Mouse (Mus musculus) lung, postnatal 14 days (tissue): ENCODE data around the gene Apmap.

Experiments
- DNase-seq: peaks from one replicate; pipeline ENCODE4 v3.0.0; 2021

Gene Apmap

DNA sequence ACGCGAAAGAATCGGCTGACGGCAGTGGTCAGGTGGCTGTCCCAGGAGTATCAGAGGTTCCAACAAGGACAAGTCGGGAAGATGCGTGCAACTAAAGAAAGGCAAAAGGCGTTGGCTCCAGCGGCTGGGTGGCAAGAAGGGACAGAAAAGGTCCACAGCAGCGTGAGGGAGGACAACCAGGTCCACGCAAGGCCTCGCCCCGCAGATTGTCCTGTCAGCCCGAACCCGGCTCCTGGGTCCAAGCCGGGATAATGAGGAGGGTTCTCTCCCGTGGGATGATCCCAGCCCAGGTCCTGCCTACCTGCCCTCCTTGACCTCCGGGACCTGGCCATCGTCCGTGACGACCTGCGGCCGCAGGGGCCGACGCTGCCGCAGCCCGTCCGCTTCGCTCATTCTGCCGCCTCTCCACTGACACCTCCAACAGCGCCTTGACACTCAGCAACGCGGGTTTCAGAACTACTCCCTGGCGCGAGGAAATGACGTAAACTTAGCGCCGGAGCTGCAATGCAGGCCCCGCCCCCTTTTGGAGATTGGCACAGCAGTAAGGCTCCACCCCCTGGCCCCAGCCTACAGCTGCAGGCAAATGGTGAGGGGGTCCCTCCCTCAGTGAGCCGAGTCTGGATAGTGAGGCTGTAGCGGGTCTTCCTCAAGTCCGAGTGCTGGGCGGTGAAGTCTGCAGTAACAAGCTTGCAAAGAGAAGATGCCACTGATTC, at the start of gene Apmap:
Gene Apmap (minus strand): TSS at position 481 of the 713 bp plus-strand sequence.
- DNase-seq, result peak; percentile 97

DNA sequence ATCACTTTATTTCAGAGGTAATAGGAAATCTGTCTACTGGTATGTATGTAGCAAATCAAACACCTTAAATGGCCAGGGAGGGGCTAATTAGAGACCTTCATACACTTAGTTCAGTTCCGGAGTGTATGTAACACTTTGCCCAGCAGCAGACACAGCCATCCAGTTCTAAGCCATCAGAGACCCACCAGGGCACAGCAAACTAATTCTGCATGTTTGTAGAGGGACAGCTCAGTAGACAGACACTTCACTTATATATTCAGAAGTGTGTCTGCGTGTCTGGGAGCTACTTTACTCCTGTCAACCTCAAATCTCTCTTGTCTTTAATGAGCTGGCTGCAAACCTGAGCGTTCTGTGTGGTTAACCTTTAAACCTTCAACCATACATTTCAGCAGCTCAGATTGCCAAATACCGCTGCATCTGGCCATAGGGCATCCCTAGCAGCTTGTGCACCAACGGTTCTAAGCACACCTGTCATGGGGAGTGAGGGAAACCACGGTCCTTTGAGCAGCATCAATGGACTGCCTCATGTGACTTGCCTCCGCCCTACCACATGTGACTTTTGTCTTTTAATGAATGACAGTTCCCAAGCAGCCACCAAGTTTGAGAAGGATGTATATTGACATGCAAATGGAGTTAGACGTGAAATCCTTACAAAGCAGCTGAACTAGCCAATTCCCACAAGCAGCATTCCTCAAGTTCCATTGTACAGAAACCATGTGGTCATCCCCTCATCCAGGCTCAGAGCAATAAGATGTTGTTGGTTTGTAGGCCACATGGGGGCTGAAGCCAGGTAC, 48.8 kb upstream of the Apmap start:
- DNase-seq, result no peak

DNA sequence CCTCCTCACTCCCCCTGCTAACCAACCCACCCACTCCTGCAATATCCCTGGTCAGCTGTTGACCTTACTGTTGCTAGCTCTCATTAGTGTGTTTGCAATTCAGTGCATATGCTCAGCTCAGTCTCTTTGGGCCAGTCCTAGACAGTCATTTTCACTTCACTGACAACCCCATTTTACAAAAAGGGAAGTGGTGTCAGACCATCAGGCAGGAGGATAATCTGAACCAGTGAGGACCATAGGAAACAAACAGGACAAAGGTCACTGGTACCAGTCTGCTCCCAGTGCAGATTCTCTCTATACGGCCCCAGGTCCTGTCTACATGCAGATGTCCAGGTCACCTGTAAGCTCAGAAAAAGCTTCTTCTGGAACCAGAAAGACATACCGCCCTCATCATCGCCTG, 47.7 kb upstream of the Apmap start:
- no peak for DNase-seq

DNA sequence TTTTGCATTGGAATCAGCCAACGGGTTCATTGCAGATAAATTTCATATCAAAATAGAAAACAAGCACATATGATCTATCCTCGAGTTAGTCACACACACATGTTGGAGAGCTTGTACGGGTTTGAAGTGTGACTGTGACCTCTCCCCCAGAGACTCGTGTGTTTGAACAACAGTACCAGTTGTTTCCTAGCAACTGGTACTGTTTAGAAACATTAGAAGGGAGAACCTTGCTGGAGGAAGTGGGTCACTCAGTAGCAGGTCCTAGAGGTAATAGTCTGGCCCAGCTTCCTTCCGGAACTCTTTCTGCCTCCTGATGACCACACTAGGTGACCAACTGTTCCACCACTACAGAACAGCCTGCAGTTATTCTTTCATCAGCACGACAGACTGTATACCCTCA, 46.9 kb upstream of the Apmap start:
- no peak for DNase-seq

DNA sequence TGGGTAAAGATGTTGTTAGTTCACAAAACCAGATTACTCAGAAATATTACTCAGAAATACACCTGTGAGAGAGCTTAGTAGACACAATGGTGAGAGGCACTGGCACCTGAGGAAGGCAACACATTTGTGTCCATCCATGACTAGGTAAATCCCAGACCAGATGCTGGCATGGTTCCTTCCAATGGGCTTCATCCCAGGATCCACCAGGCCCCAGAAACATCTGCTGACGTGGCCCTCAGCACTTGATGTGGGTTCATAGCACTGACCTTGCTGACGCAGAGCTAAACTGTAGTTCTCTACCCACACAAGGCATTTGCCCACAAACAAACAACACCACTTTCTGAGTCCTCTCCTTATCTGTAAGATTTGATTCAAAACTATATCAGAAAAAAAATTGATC, 46.4 kb upstream of the Apmap start:
- DNase-seq, result no peak

DNA sequence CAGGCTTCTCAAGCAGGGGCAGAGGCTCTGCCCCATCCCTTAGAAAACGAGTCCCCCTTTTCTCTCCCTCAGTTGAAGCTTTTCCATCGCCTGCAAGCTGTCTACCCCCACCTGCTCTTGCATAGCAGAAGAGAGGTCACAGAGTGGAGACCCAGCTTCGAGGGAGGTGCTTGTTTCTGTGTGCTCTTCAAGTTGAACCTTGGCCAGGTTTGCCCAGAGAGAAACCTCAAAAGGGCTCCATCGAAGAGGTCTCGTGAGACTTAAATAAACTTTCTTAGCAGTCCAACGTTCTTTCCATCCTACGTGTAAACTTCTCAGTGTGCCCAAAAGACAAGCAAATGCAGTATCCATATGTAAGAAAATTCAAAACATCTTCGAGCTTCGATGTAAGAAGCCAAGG, 43.0 kb upstream of the Apmap start:
- no peak for DNase-seq

DNA sequence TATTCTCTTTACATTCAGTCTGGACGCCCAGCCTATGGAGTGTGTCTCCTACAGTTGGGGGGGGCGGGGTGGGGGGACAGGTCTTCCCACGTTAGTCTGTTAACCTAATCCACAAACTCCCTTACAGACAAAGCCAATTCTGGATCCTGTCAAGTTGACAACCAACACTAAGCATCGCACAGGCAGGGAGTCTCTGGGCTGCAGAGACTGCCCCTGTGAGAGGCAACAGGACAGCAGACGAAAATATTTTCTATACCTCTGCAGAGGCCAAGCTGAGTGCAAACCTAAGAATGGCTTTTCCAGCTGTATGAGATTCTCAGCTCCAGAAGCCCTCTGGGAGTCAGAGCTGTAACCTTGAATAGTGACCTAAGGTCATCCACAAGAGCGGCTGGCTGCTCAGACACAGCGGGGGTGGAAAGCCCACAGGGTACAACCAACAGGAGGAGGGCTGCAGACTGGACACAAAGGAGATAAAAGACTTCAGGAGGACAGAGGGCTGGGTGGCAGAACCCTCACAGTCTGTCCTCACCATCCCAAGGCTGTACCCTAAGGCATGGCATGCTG, 42.2 kb upstream of the Apmap start:
- DNase-seq, result no peak

DNA sequence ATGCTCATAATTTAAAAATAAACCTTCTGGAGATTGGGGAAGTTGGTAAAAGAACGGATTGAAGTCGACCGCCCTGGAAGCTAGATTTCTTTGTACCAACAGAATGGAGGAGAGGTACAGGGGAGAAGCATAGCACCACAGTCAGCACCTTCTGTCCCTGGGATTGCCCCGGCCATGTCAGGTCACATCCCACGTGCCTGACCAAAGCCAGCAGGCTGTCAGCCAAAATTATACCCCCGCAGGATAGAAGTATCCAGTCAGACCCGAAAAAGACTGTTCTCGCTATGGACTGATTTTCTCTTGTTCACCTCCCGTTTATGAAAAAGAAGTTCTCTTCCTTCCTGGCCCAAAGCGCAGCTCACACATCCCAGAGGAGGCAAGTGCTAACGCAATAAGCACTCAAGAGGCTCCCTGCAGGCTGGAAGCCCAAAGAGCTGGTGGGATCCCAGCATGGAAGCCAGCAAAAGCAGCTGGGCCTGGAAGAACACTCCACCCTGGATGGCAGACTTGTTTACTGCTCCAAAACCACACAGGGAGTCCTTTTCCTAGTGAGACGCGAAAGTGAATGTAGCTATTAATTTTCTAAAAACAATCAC, 40.0 kb upstream of the Apmap start:
- no peak for DNase-seq

DNA sequence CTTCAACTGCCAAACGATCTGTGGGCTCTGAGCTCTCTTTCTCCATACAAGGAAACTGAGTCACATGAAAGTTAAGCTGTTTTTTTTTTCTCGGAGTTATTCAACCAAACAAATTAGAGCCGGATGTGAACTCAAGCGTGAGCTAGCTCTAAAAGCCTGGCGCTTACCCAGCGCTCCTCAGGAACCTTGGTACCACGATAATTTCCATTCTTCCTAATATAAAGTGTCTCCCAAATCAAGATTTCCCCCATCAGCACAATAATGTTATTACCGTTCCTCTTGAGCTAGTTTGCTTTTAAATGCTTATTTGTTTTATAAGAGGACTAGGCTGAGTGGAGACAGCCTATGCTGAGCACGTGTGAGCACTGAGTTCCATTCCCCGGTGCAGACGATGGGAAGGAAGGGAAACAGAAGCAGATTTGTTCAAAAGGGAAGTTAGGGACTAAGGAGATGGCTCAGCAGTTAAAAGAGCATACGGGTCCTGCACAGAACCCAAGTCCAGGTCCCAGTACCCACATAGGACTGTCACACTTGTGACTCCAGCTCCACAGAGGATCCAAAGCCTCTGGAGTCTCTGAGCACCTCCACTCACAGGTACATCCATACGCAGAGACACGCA, 39.4 kb upstream of the Apmap start:
- DNase-seq, result no peak

DNA sequence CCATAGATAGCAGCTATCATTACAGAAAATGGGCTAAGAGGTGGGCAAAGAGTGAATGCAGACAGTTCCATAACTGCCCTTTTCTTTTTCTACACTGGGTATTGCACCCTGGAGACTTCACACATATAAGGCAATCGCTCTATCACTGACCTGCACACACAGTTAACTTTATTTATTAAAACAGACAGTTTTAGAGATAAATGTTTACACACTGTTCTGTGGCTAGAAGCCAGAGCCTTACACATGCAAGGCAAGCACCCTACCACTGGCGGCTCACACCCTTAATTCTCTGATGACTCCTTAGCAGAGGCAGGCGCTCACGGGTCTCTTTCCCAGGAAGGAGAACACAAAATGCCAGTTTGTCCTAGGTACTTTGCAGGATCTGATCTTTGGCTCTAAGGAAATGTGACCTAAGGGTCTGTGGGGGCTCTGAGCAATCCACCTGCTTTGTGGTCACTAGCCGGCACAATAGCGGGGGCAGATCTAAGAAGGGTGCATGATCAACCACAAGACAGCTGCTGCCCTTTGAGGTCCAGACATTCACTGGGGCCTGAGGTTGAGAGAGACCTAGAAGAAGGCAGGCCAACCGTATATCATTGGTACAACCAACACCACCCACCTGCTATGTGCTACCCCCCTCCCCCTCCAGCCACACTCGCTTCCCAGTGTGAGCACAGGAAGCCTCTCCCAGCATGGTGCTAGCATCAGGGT, 38.2 kb upstream of the Apmap start:
- DNase-seq, result no peak

DNA sequence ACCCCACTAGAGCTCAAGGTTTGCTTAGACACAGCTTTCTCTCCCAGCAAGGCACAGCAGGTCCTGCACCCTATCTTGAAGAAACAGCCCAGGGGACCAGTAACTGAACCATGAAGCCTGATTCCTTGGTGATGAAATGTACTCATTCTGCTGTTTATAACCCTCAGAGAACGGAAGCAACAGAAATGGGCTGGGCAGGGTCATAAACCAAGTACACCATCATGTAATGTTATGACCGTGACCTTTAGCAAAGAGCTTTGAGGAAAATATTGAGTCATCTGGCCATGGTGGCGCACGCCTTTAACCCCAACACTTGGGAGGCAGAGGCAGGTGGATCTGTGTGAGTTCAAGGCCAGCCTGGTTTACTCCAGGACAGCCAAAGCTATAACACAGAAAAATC, 36.9 kb upstream of the Apmap start:
- no peak for DNase-seq

DNA sequence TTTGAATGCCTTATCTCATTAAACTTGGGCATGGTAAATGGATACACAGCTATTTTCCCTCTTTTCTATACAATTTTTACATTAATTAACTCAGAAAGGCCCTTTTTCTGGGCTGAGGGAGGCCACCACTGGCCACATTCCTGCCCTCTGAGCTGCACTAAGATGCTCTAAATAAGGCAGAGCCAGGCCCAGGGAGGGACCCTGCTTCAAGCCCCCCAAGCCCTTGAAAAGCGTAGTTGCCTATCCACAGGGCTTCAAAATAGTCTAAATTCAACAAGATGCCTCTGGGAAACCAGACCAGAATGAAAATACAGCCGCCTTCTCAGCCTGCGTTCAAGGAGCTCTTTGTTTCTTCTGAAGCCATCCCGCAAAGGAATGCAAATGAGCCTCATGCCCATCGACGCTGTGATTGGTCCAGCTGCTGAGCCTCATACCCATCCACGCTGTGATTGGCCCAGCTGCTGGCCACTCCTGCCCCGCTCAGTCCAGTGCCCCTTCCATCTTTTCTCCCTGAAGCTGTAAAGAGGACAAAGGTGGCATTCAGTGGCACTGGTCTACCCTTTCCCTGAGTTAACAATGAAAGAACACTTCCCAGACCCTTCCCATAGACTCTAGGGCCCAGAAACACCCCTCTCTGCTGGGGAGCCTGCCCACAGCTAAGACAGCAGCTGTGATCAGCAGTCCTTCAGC, 35.5 kb upstream of the Apmap start:
- no peak for DNase-seq

DNA sequence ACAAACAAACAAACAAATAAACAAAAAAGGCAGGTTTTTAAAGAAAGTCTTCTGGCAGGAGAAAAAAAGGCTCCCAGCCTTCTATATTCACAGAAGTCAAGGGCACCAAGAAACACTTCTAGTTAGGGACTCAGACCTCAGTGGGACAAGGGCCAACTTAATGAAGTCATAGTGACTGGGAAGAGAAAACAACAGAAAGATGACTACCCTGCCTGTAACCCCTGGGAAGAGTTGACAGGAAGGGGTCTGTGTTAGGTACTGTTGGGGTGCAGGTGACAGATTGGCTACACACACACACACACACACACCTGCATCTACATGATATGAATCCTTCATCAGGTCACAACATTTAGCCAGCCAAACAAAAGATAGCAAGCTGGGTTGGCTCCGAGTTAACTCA, 34.8 kb upstream of the Apmap start:
- DNase-seq, result no peak

DNA sequence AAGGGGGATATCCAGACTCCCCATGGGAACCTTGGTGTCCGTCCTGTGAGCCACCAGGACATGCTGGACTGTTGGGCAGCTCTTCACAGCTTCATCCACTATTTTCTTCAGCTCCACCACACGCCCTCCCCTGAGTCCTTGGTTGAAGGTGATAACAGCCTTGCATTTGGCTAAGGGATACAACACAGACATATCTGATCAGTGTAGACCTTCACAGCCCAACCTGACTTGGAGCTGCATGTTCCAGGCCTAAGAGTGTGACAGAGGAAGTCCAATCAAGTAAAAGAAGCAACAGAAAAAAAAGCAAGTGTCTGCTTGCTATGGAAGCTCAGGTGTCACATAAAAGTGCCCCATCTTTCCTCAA, 30.0 kb upstream of the Apmap start:
- DNase-seq, result no peak

DNA sequence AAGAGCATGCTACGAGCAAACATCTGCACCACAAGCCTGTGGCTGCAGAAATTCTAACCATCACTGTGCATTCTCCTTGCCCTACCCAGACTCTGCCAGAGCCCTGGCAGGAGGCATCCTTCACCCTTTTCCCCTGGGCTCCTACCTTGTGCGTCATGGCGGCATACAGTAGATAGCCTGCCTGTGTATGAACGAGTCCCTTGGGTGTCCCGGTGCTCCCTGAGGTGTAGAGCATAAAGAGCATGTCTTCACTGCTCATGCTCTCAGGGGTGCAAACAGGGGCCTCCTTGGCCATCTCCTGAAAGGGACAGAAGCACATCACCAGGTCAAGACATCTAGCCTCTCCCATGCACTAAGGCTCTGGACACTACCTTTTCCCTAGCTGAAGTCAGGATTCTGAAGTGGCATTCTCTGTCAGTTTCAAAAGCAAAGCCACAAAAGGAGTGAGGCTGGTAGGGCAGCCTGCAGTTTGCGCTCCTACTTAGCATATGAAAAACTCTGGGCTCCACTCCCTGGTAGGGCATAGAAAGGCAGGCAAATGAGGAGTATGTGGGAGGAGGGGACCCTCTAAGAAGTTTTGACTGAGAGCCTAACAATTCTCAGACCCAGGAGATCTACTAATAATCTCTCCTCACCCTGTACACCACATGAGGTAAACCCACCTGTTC, 29.5 kb upstream of the Apmap start:
- no peak for DNase-seq

DNA sequence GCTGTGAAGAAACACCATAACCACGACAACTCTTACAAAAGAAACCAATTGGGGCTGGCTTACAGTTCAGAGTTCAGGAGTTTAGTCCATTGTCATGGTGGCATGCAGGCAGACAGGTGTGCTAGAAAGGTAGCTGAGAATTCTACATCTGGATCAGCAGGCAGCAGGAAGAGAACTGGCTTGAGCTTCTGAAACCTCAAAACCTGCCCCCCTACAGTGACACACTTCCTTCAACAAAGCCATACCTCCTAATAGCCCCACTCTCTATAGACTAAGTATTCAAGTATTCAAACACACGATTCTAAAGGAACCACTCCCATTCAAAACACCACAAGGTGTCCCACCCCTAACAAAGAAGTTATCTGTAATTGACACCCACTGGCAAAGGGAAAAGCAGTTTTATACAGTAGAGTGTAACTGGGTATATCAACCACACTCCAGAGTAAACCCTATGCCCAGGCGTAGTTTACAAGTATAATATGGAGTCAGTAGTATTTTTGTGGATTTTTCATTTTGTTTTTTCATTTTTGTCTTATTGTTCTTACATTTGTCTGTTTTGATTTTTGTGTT, 27.6 kb upstream of the Apmap start:
- DNase-seq, result no peak

DNA sequence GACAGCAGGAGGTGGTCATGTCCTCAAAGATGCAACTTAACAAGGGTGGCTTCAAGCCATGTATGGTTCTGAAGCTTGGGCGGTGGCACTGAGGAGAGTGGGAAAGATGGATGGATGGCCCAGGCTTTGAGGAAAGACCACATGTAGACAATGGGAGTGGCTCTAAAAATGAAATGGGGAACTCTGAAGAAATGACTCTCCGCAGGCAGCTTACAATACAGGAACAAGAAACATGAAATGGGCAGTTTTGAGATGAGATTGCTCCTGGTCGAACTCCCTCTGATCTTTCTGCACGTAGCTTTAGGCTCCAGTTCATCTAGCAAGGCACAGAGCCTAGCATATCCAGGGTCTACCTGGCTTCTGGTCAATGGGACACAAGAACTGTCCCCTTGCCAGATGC, 20.9 kb upstream of the Apmap start:
- no peak for DNase-seq

DNA sequence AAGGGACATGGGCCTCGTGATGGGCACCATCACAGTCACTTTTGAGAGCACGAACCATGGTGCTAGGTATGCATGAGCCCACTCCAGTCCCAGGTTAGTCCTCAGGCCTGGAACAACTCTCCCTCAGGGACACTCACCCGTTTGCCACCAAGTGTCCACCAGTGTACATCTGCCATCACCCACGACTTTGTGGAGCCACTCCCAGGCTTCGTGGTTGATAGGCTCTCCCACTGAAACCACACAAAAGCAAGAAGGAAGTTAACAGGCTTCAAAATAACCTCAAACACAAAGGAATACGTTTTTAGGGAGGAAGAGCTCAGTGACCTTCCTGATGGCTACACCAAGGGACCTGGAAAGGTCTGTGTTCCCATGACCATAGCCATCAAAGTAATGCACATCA, 18.8 kb upstream of the Apmap start:
- DNase-seq, result no peak

DNA sequence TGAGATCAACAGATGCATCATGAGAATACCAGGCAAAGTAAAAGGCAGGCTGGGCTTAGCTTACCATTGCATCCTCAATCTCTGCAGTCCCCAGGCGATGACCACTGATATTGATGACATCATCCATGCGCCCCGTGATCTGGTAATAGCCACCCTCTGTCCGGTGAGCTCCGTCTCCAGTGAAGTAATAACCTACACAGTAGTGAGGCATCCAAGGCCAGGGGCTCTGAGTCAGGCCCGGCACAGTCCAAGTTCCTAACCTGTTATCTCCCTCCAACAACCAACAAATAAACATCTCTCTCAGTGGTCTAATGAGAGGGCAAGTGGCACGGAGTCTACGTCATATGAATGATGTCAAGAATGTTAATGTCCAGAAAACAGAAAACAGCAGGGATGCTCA, 16.6 kb upstream of the Apmap start:
- no peak for DNase-seq

DNA sequence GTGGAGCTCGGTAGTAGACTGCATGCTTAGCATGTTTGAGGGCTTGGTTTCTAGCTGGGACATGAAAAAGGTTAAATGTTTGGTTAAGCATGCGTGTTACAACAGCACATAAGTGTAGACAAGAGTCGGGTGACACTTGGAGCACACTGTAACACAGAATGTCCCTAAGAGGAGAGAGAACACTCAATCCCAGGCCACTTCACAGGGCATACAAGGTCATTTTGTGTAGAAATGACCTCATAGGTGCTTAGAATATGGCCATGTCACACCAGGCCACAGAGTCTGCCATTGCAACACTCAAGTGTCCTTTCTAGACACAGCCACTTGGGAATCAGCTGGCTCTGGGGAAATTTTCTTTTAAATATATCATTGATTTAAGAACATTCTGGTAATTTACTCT, 15.6 kb upstream of the Apmap start:
- DNase-seq, result peak; percentile 22

DNA sequence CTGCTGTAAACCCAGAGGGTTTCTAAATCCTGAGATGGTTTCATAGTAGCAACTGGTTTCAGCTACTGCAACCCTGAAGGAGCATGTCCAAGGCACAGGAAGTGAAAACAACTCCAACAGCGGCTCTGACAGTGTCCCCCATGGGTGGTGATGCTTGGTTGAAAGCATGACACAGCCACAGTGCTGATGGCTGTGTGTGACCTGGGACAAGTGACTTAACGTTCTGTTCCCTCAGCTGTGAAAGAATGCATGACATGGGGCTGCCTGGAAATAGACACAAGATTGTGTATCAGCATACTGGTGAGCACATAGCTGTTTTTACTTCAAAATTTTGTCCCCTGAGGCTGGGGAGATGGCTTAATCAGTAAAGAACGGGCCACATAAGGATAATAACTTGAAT, 13.3 kb upstream of the Apmap start:
- DNase-seq, result no peak
